Mouse (Mus musculus): ENCODE measurements around the gene Dbx1. TPM values are rescaled to one million over a fixed set of nuclear protein-coding genes. Genes with fewer than 3 reads are reported as not detected.

Gene Dbx1
- under 1 TPM in 1 of 2 experiments, not detected in 1; 0.17 TPM for polyA plus RNA-seq (2017; shearing (Covaris generic))

DNA sequence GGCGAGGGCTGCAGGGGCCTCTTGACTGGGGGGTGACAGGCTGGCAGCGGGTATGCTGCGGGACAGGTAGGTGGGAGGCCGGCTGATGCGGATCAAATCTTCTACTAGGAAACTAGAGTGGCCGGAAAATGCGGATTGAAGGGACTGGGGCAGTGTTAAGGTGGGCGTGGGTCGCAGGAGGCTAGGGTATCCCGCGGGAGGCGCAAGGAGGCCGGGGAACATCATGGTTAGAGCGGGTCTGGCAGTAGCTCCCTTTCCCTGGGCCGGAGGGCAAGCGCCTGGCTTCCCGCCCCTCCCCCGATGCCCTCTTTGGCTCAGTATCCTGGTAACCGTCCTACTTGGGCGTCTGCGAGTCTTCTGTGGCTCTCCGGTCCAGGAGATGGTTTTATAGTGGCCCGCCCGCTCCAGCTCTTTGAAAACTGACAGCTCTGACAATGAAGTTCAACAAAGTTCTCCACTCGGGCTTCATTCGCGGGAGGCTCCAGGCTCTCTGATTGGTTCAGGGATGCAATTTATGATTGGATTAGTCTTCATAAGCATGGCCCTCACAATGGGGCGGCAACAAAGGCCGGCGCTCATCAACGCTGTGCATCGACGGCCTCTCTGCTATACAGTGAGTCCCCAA lies at the start of gene Dbx1:
TSS of gene Dbx1 (minus strand) at position 359 of the 625 bp plus-strand sequence.

Other genes with a start within 250 kb of the Dbx1 start
- 10 to 100 TPM; 38.2 to 40.6 TPM for gene Htatip2, start 122.3 kb upstream of the Dbx1 start, polyA plus RNA-seq (2017; shearing (Covaris generic))
- gene Prmt3, start 141.5 kb upstream of the Dbx1 start, polyA plus RNA-seq (2017; shearing (Covaris generic)) = 10 to 100 TPM; 58.3 to 61.2 TPM